Mouse (Mus musculus) ES-Bruce4 (cell line): ENCODE results near the gene Ttc7b.

ENCODE experiments used
- CTCF ChIP-seq: IDR thresholded peaks from one replicate; pipeline ENCODE4 v1.8.1; 2011; ENCODE audit warnings: low read depth, low read length
- POLR2A ChIP-seq: IDR thresholded peaks from one replicate; pipeline ENCODE4 v1.8.1; 2011; ENCODE audit warnings: low read length; ENCODE audit not compliant: insufficient read depth

DNA sequence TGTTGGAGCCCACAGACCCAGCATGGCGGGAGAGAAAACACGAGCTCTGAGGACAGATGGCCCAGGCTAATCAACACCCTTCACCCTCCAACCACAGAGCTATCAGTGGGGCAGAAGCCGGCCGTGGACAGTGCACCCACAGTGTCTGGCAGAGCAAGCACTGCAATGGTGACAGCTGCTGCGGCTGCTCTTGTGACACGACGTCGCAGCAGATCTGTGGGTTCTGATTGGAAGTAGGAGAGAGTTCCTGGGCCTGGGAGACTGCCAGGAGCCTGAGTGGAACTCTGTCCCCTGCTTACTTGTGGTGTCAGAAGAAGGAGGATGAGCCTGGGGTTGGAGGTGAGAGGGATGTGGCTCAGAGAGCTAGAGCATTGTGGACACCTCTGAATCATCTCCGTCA lies 128.7 kb downstream of the Ttc7b start:
- no peak for TF ChIP-seq CTCF
- no peak for TF ChIP-seq POLR2A
